8 mouse cellular contexts compared by ENCODE assay signal in the genomic region with DNA sequence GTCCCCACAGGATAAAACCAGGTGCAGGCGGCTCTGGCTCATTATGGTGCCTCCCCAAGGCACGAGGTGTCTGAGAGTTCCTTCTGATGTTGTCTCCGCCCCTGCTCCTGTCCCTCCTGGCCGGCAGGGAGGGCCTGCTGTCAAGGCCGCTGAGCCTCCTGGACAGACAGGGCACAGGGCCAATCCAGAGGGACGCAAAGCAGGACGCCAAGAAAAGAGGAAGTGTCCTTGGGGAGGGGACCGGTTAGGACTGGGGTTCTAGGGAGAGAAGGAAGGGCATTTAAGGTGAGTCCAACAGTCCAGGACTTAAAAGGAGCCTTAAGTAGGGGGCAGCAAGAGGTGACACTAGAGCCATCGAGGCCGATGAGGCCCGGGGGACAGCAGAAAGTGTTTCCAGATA. TPM values are rescaled to one million over a fixed set of nuclear protein-coding genes. Genes with fewer than 3 reads are reported as not detected.
A peak's percentile ranks its signal among the peaks of the same experiment; 100 is the strongest.
DNase-seq lines count a peak whose midpoint lies in the region; ATAC-seq and TF ChIP-seq lines count a peak whose summit lies in the region.

No protein-coding gene starts in this region.

- TF ChIP-seq CTCF in spleen, adult 2 months (IDR thresholded peaks at IDR 0.05; ENCODE audit: extremely low read depth, insufficient read depth, insufficient read length, insufficient replicate concordance) = no peak

- H3K4me2 ChIP-seq in midbrain, embryonic 13.5 days (replicated peaks) = peak overlapping the region; percentile 84; the same call in 1 of the 2 replicates
- H3K4me2 ChIP-seq in midbrain, embryonic 15.5 days = no peak overlapping the region
- peak overlapping the region; percentile 99 for H3K4me2 ChIP-seq in lung, embryonic 15.5 days

- H3K4me1 ChIP-seq in midbrain, embryonic 13.5 days (replicated peaks) = peaks cover 50% of the 10 kb centered on the region
- H3K4me1 ChIP-seq in midbrain, embryonic 15.5 days = peaks cover 44% of the 10 kb centered on the region
- H3K4me1 ChIP-seq in heart, embryonic 10.5 days = peaks cover 37% of the 10 kb centered on the region
- H3K4me1 ChIP-seq in lung, embryonic 15.5 days = peaks cover 41% of the 10 kb centered on the region
- H3K4me1 ChIP-seq in spleen, adult 2 months (ENCODE audit: control insufficient read depth, insufficient read depth, insufficient read length) = peaks cover 8% of the 10 kb centered on the region; the same call in 1 of the 2 replicates

- H3K27me3 ChIP-seq in midbrain, embryonic 13.5 days = peaks cover 43% of the 10 kb centered on the region
- H3K27me3 ChIP-seq in midbrain, embryonic 15.5 days (replicated peaks) = peaks cover 33% of the 10 kb centered on the region
- peaks cover 16% of the 10 kb centered on the region; the same call in 1 of the 2 replicates for H3K27me3 ChIP-seq in heart, embryonic 10.5 days (ENCODE audit: insufficient read depth, poor library complexity, severe bottlenecking)
- H3K27me3 ChIP-seq in lung, embryonic 15.5 days = no peaks in the 10 kb centered on the region
- no peaks in the 10 kb centered on the region for H3K27me3 ChIP-seq in spleen, adult 2 months (ENCODE audit: control insufficient read depth, insufficient read depth, low read length)

- H3K27ac ChIP-seq in midbrain, embryonic 13.5 days = no peak overlapping the region
- no peak overlapping the region for H3K27ac ChIP-seq in midbrain, embryonic 15.5 days
- peak overlapping the region; percentile 69 for H3K27ac ChIP-seq in heart, embryonic 10.5 days
- no peak overlapping the region for H3K27ac ChIP-seq in lung, embryonic 15.5 days
- no peak overlapping the region for H3K27ac ChIP-seq in spleen, adult 2 months (ENCODE audit: insufficient read depth, low read length)

- H3K36me3 ChIP-seq in midbrain, embryonic 13.5 days = no peaks in the 10 kb centered on the region
- H3K36me3 ChIP-seq in midbrain, embryonic 15.5 days (replicated peaks) = no peaks in the 10 kb centered on the region
- H3K36me3 ChIP-seq in heart, embryonic 10.5 days = no peaks in the 10 kb centered on the region
- no peaks in the 10 kb centered on the region for H3K36me3 ChIP-seq in lung, embryonic 15.5 days
- no peaks in the 10 kb centered on the region for H3K36me3 ChIP-seq in spleen, adult 2 months (ENCODE audit: control insufficient read depth, insufficient read depth, low read length)

- peak; percentile 90 for DNase-seq in adrenal gland, postnatal 10 days
- DNase-seq in heart, embryonic 10.5 days (ENCODE audit: low spot score) = peak; percentile 84
- peak; percentile 83 to 84 for DNase-seq in kidney, adult 8-10 months
- DNase-seq in spleen, adult 2 months (ENCODE audit: low read depth in 1 of 2, low spot score in 2 of 2) = no peak
- no peak for DNase-seq in left cerebral cortex, adult 9 months (ENCODE audit: low spot score in 2 of 2)

- no peak overlapping the region for H3K9ac ChIP-seq in midbrain, embryonic 13.5 days (replicated peaks)
- H3K9ac ChIP-seq in midbrain, embryonic 15.5 days = no peak overlapping the region
- H3K9ac ChIP-seq in lung, embryonic 15.5 days = no peak overlapping the region

- H3K9me3 ChIP-seq in midbrain, embryonic 13.5 days = no peaks in the 10 kb centered on the region
- no peaks in the 10 kb centered on the region for H3K9me3 ChIP-seq in midbrain, embryonic 15.5 days
- no peaks in the 10 kb centered on the region for H3K9me3 ChIP-seq in heart, embryonic 10.5 days
- H3K9me3 ChIP-seq in lung, embryonic 15.5 days = no peaks in the 10 kb centered on the region

- TF ChIP-seq POLR2A in spleen, adult 2 months (IDR thresholded peaks at IDR 0.05; ENCODE audit: low read depth, low read length) = no peak

- whole genome bisulfite sequencing in midbrain, embryonic 13.5 days = 13% methylated on average over 11 of the region's 11 CpGs
- WGBS in midbrain, embryonic 15.5 days = 12% methylated on average over 11 of the region's 11 CpGs
- 5% methylated on average over 11 of the region's 11 CpGs for WGBS in heart, embryonic 10.5 days
- 5% methylated on average over 11 of the region's 11 CpGs for WGBS in lung, embryonic 15.5 days
- WGBS in spleen, adult 2 months = 6% methylated on average over 11 of the region's 11 CpGs

- no peak for ATAC-seq in midbrain, embryonic 13.5 days
- ATAC-seq in midbrain, embryonic 15.5 days (replicated peaks) = no peak
- no peak; the same call in 1 of the 2 replicates for ATAC-seq in lung, embryonic 15.5 days (ENCODE audit: borderline replicate concordance, extremely low read depth, low FRiP score, low TSS enrichment)

- H3K4me3 ChIP-seq in midbrain, embryonic 13.5 days (replicated peaks) = no peak overlapping the region
- H3K4me3 ChIP-seq in midbrain, embryonic 15.5 days = no peak overlapping the region
- H3K4me3 ChIP-seq in heart, embryonic 10.5 days = peak overlapping the region; percentile 65
- H3K4me3 ChIP-seq in lung, embryonic 15.5 days = peak overlapping the region; percentile 59
- H3K4me3 ChIP-seq in spleen, adult 2 months (ENCODE audit: extremely low read depth, insufficient read depth, insufficient read length) = peak overlapping the region; percentile 89; the same call in 1 of the 2 replicates

RNA-seq across cellular contexts. Expression of a gene that starts 0.5 kb away (rescaled TPM):
- 12.9 TPM in 2 replicates for polyA plus RNA-seq in midbrain, embryonic 13.5 days (2015; fragmentation: Nextera tagmentation; extraction: Ambion mirVana)
- polyA plus RNA-seq in midbrain, embryonic 15.5 days (2015; fragmentation: Nextera tagmentation; extraction: Ambion mirVana) = 16.1 TPM in 2 replicates
- total RNA-seq in adrenal gland, postnatal 10 days (2021) = 100 to 1,000 TPM; 173 to 277 TPM
- 7.1 and 12.5 TPM in 2 replicates for polyA plus RNA-seq in heart, embryonic 10.5 days (2016; fragmentation: Nextera tagmentation; extraction: Ambion mirVana)
- polyA plus RNA-seq in lung, embryonic 15.5 days (2015; fragmentation: Nextera tagmentation; extraction: Ambion mirVana) = 20.9 and 21.6 TPM in 2 replicates
- 45.9 and 68.9 TPM in 2 replicates for polyA plus RNA-seq in spleen, adult 2 months (2012; rRNA removed)

RNA-seq across cellular contexts. Expression of a gene that starts 38.8 kb away (rescaled TPM):
- polyA plus RNA-seq in midbrain, embryonic 13.5 days (2015; fragmentation: Nextera tagmentation; extraction: Ambion mirVana) = 11.6 and 11.9 TPM in 2 replicates
- polyA plus RNA-seq in midbrain, embryonic 15.5 days (2015; fragmentation: Nextera tagmentation; extraction: Ambion mirVana) = 11.3 and 13.3 TPM in 2 replicates
- 1 to 10 TPM; 5.8 to 8.4 TPM for total RNA-seq in adrenal gland, postnatal 10 days (2021)
- 7.2 and 7.4 TPM in 2 replicates for polyA plus RNA-seq in heart, embryonic 10.5 days (2016; fragmentation: Nextera tagmentation; extraction: Ambion mirVana)
- polyA plus RNA-seq in lung, embryonic 15.5 days (2015; fragmentation: Nextera tagmentation; extraction: Ambion mirVana) = 10.2 and 10.9 TPM in 2 replicates
- 6.3 and 7.4 TPM in 2 replicates for polyA plus RNA-seq in spleen, adult 2 months (2012; rRNA removed)

RNA-seq across cellular contexts. Expression of a gene that starts 38.9 kb away (rescaled TPM):
- polyA plus RNA-seq in midbrain, embryonic 13.5 days (2015; fragmentation: Nextera tagmentation; extraction: Ambion mirVana) = 111 and 118 TPM in 2 replicates
- polyA plus RNA-seq in midbrain, embryonic 15.5 days (2015; fragmentation: Nextera tagmentation; extraction: Ambion mirVana) = 94.6 and 103 TPM in 2 replicates
- 10 to 100 TPM; 82.2 to 91.3 TPM for total RNA-seq in adrenal gland, postnatal 10 days (2021)
- 114 and 118 TPM in 2 replicates for polyA plus RNA-seq in heart, embryonic 10.5 days (2016; fragmentation: Nextera tagmentation; extraction: Ambion mirVana)
- polyA plus RNA-seq in lung, embryonic 15.5 days (2015; fragmentation: Nextera tagmentation; extraction: Ambion mirVana) = 113 and 119 TPM in 2 replicates
- 22.6 and 25.6 TPM in 2 replicates for polyA plus RNA-seq in spleen, adult 2 months (2012; rRNA removed)

Comparison
In these comparisons a context has a peak if more than half of its experiments do, and no peak if none do; other contexts are left out.
1. H3K4me3 ChIP-seq: peak in heart, embryonic 10.5 days (single experiment), lung, embryonic 15.5 days (single experiment) and spleen, adult 2 months (single experiment); none in midbrain, embryonic 13.5 days (single experiment) and midbrain, embryonic 15.5 days (single experiment).
2. DNase-seq: peak in adrenal gland, postnatal 10 days (single experiment), heart, embryonic 10.5 days (single experiment) and kidney, adult 8-10 months (2 of 2); none in spleen, adult 2 months (0 of 2) and left cerebral cortex, adult 9 months (0 of 2).